8 mouse cellular contexts compared by ENCODE assay signal in the genomic region with DNA sequence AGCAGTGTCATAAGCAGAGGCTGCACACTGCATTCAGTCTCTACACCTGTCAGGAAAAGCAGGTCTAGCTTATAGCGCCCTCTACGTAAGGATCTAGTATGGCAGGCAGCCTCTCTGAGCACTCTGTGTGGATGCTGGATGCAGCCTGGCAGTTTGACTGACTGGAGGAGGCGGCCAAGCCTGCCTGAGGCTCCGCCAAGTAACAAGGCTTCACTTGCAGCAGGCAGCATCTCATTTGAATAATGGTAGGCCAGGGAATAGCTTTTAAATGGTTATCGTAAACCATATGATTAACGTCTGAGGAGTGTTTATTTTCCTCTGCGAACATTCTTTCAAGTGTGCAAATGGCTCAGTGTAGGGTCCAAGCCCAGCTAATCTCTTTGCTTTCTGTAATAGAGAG.
A peak's percentile ranks its signal among the peaks of the same experiment; 100 is the strongest.
DNase-seq lines count a peak whose midpoint lies in the region; ATAC-seq and TF ChIP-seq lines count a peak whose summit lies in the region.

No protein-coding gene starts in this region.

- TF ChIP-seq CTCF in liver, postnatal 0 days (IDR thresholded peaks at IDR 0.05; ENCODE audit: low read depth), result peak; percentile 73

- H3K4me3 ChIP-seq in intestine, embryonic 15.5 days (replicated peaks), result no peak overlapping the region
- no peak overlapping the region for H3K4me3 ChIP-seq in liver, postnatal 0 days (ENCODE audit: low read depth, low read length)
- no peak overlapping the region for H3K4me3 ChIP-seq in stomach, embryonic 16.5 days (replicated peaks; ENCODE audit: low read length)

- 40% methylated on average over 7 of the region's 7 CpGs for WGBS in intestine, embryonic 15.5 days
- whole genome bisulfite sequencing in liver, postnatal 0 days (ENCODE audit: insufficient replicate concordance), result 80% methylated on average over 7 of the region's 7 CpGs
- 30% methylated on average over 7 of the region's 7 CpGs for WGBS in stomach, embryonic 16.5 days

- H3K4me1 ChIP-seq in intestine, embryonic 15.5 days (replicated peaks), result peaks cover 5% of the 10 kb centered on the region; the same call in 1 of the 2 replicates
- peaks cover 8% of the 10 kb centered on the region for H3K4me1 ChIP-seq in liver, postnatal 0 days (ENCODE audit: insufficient read depth)
- H3K4me1 ChIP-seq in stomach, embryonic 16.5 days (ENCODE audit: control insufficient read depth, insufficient read depth, low read length), result peaks cover 11% of the 10 kb centered on the region; the same call in 1 of the 2 replicates

- peak; percentile 62 for ATAC-seq in intestine, embryonic 15.5 days
- no peak for ATAC-seq in liver, postnatal 0 days
- ATAC-seq in stomach, embryonic 16.5 days (ENCODE audit: insufficient read depth, low FRiP score), result peak; percentile 72; the same call in 1 of the 2 replicates

- peak; percentile 19 for DNase-seq in spleen, adult 12 weeks (ENCODE audit: low spot score)
- DNase-seq in spleen, adult 18-20 months, result no peak
- peak; percentile 43 for DNase-seq in c-Kit-positive CD71-positive TER-119-positive erythroid progenitor cells, embryonic 14.5 days (ENCODE audit: low spot score)
- DNase-seq in liver, postnatal 0 days, result peak; percentile 35
- DNase-seq in urinary bladder, postnatal 10 days (ENCODE audit: low spot score), result no peak
- no peak for DNase-seq in Muller cell, postnatal 12 days (ENCODE audit: inconsistent ontology term)

- H3K9me3 ChIP-seq in intestine, embryonic 15.5 days, result no peaks in the 10 kb centered on the region
- no peaks in the 10 kb centered on the region for H3K9me3 ChIP-seq in liver, postnatal 0 days (ENCODE audit: low read length)
- H3K9me3 ChIP-seq in stomach, embryonic 16.5 days (replicated peaks; ENCODE audit: control insufficient read depth, low read length), result peaks cover 5% of the 10 kb centered on the region; the same call in 1 of the 2 replicates

- no peak overlapping the region for H3K9ac ChIP-seq in intestine, embryonic 15.5 days
- no peak overlapping the region for H3K9ac ChIP-seq in liver, postnatal 0 days (replicated peaks)
- no peak overlapping the region for H3K9ac ChIP-seq in stomach, embryonic 16.5 days (ENCODE audit: low read length)

- H3K27ac ChIP-seq in intestine, embryonic 15.5 days, result no peak overlapping the region
- no peak overlapping the region for H3K27ac ChIP-seq in liver, postnatal 0 days (ENCODE audit: low read depth)
- H3K27ac ChIP-seq in stomach, embryonic 16.5 days (ENCODE audit: low read length), result peak overlapping the region; percentile 6; the same call in 1 of the 2 replicates

- TF ChIP-seq EP300 in liver, postnatal 0 days (IDR thresholded peaks at IDR 0.05; ENCODE audit: low read depth), result no peak

- H3K4me2 ChIP-seq in intestine, embryonic 15.5 days (replicated peaks), result no peak overlapping the region
- no peak overlapping the region for H3K4me2 ChIP-seq in liver, postnatal 0 days (ENCODE audit: low read depth, low read length)
- no peak overlapping the region for H3K4me2 ChIP-seq in stomach, embryonic 16.5 days (ENCODE audit: low read depth, low read length)

- H3K27me3 ChIP-seq in intestine, embryonic 15.5 days (replicated peaks), result no peaks in the 10 kb centered on the region
- no peaks in the 10 kb centered on the region for H3K27me3 ChIP-seq in liver, postnatal 0 days (ENCODE audit: insufficient read depth, low read length)
- no peaks in the 10 kb centered on the region for H3K27me3 ChIP-seq in stomach, embryonic 16.5 days (ENCODE audit: control insufficient read depth, insufficient read depth, low read length)

- H3K36me3 ChIP-seq in intestine, embryonic 15.5 days, result peaks cover 16% of the 10 kb centered on the region
- H3K36me3 ChIP-seq in liver, postnatal 0 days (replicated peaks; ENCODE audit: insufficient read depth, low read length), result peaks cover 10% of the 10 kb centered on the region
- H3K36me3 ChIP-seq in stomach, embryonic 16.5 days (ENCODE audit: control insufficient read depth, insufficient read depth, low read length), result peaks cover 10% of the 10 kb centered on the region; the same call in 1 of the 2 replicates

Comparison
In these comparisons a context has a peak if more than half of its experiments do, and no peak if none do; other contexts are left out.
1. DNase-seq: peak in spleen, adult 12 weeks (single experiment), c-Kit-positive CD71-positive TER-119-positive erythroid progenitor cells, embryonic 14.5 days (single experiment) and liver, postnatal 0 days (single experiment); none in spleen, adult 18-20 months (0 of 2), urinary bladder, postnatal 10 days (single experiment) and Muller cell, postnatal 12 days (single experiment).